Mouse (Mus musculus): Measurements from ENCODE around the gene Nudt3.
A peak's percentile ranks its signal among the peaks of the same experiment; 100 is the strongest.

DNA sequence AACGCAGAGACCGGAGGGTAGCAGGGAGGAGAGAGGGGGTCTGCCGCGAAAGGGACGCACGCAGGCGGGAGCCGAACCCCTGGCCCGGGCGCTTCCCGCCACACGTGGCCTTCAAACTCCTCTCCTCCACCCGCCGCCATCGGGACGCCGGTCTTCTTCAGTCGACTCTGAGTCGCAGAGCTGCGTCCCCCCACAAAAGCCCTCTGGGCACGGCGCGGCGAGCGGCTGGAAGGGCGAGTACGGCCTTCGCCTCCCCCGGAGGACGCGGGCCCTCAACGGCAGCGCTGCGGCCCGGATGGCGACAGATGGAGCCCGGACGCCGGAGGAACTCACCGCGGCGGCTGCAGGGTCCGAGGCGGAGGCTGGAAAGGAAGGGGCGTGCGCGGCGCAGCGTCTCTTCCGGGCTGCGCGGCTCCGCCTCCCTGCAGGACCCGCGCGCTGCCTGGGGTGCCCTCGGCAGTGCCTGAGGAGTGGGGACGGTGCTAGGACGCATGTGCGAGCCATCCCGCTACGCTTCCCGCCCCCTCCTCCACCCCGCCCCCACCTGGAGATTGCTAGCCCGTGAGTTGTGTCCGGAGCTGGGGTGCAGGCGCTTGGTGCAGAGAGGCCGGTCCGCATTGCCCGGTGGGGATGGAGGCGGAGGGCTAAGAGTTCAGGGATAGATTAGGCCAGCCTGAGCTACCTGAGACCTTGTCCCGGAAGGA is 11.7 kb upstream of the Nudt3 start, which contains the start of gene RPS10-NUDT3:
- TF ChIP-seq TBP (conservative IDR thresholded peaks at IDR 0.05; ENCODE audit: low read depth, low read length), result peak; percentile 78
- TF ChIP-seq MAX (IDR thresholded peaks at IDR 0.05; ENCODE audit: low read length), result peak; percentile 93
- peak; percentile 60; the same call in 1 of the 2 replicates for TF ChIP-seq POLR2AphosphoS2 (IDR thresholded peaks at IDR 0.05; ENCODE audit: low read depth, low read length)
- peak; percentile 93 for TF ChIP-seq POLR2A (IDR thresholded peaks at IDR 0.05; ENCODE audit: low read depth, low read length)
- TF ChIP-seq RCOR1 (conservative IDR thresholded peaks at IDR 0.05; ENCODE audit: low read depth, low read length), result no peak
- TF ChIP-seq GABPA (IDR thresholded peaks at IDR 0.05; ENCODE audit: insufficient replicate concordance, low read depth, low read length), result no peak
- no peak for TF ChIP-seq CTCF (conservative IDR thresholded peaks at IDR 0.05 in 1 of 2, IDR thresholded peaks at IDR 0.05 in 1 of 2; ENCODE audit: low read depth in 2 of 2, low read length in 2 of 2)
- no peak for TF ChIP-seq EP300 (IDR thresholded peaks at IDR 0.05; ENCODE audit: low read length)
